Mouse (Mus musculus) thymus, adult 2 months (tissue): ENCODE measurements around the gene Auts2. TPM values are rescaled to one million over a fixed set of nuclear protein-coding genes. Genes with fewer than 3 reads are reported as not detected.

Source experiments
- DNase-seq: peaks from one replicate; pipeline ENCODE4 v3.0.0; 2021
- H3K27ac ChIP-seq: fragments of 200-500 bp; 2 replicates; pipeline ENCODE4 v1.5.1; 2012; ENCODE audit warnings: low read length, control low read depth; ENCODE audit not compliant: control insufficient read depth, insufficient read depth
- H3K27me3 ChIP-seq: fragments of 200-500 bp; 2 replicates; pipeline ENCODE4 v1.6.1; 2012; ENCODE audit warnings: mild to moderate bottlenecking, low read length, moderate library complexity, mixed read lengths; ENCODE audit not compliant: control insufficient read depth, insufficient read depth
- H3K36me3 ChIP-seq: fragments of 200-500 bp; 2 replicates; pipeline ENCODE4 v1.6.1; 2012; ENCODE audit warnings: mild to moderate bottlenecking, low read length, moderate library complexity; ENCODE audit not compliant: control insufficient read depth, insufficient read depth
- H3K4me1 ChIP-seq: fragments of 200-500 bp; replicated peaks from 2 replicates; pipeline ENCODE4 v1.6.1; 2012; ENCODE audit warnings: low read length; ENCODE audit not compliant: control insufficient read depth, insufficient read depth
- H3K4me3 ChIP-seq: fragments of 200-500 bp; 2 replicates; pipeline ENCODE4 v1.5.1; 2012; ENCODE audit warnings: mild to moderate bottlenecking, low read length, control low read depth, moderate library complexity; ENCODE audit not compliant: control insufficient read depth, insufficient read depth
- CTCF ChIP-seq: fragments of 200-500 bp; IDR thresholded peaks from 2 replicates; pipeline ENCODE4 v1.5.1; 2012; ENCODE audit warnings: mild to moderate bottlenecking, control low read depth, low read length, moderate library complexity, borderline replicate concordance; ENCODE audit not compliant: control insufficient read depth, poor library complexity, insufficient read depth; ENCODE audit errors: extremely low read depth
- POLR2A ChIP-seq: fragments of 200-500 bp; IDR thresholded peaks from 2 replicates; pipeline ENCODE4 v1.6.1; 2012; ENCODE audit warnings: mild to moderate bottlenecking, low read length, control low read depth, moderate library complexity; ENCODE audit not compliant: control insufficient read depth, poor library complexity, insufficient read depth; ENCODE audit errors: extremely low read depth
- WGBS: fragments of 180-500 bp; shearing (Covaris S2); methylation state at CpG from one replicate; pipeline ENCODE4 v1.1.7; 2018; 5-methylcytosine and 5-hydroxymethylcytosine counted together
- polyA plus RNA-seq: library from polyadenylated mRNA; depleted of rRNA; stranded (reverse); fragments of >200 nt; gene quantifications from 2 replicates; pipeline ENCODE4 v1.2.3, GENCODE M21; 2012

Gene Auts2
- polyA plus RNA-seq, 1 experiment, result 4.9 TPM

DNA sequence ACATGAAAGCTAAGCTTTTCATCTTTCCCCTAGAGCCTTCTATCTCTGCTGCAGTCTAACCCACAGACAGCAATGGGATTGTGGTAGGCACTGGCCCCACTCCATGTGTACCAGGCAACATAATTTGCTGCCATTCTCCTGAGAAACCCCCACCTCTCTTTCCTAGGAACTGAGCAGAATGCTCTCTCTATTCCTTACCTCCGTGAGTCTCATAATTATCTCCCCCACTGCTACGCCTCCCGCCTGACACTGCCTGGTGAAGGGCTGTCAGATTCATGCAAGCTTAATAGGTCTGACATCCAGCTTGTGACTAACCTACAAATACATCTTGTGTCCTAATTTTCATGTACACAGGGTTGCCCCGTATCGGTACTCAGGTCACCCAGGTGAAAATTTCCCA, 744.8 kb downstream of the Auts2 start:
- Histone ChIP-seq H3K36me3 (no peaks in the 10 kb centered on the region), H3K27me3 (no peaks in the 10 kb centered on the region), H3K4me3 (no peak overlapping the region), H3K4me1 (no peaks in the 10 kb centered on the region), H3K27ac (no peak overlapping the region)
- no peak for TF ChIP-seq POLR2A
- no peak for TF ChIP-seq CTCF
- 96% methylated on average over 5 of the region's 5 CpGs for whole genome bisulfite sequencing
- no peak for DNase-seq

DNA sequence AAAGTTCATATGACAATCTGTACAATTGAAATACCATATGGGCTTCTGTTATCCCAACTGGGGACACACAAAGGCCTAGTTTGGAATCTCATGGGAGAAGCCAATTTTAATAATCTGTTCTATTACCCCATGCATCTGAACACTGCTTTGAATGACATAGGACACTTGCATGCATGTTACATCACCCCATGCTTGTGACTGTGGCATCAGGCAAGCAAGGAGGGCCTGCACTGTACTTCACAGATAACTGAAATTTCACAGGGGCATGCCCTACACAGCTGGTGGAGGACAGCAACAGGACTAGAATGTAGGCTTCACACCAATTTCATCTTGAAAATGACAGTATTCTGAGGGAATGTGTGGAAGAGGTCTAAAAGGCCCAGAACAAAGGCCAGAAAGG, 746.1 kb downstream of the Auts2 start:
- Histone ChIP-seq H3K36me3 (no peaks in the 10 kb centered on the region), H3K4me1 (no peaks in the 10 kb centered on the region), H3K27me3 (no peaks in the 10 kb centered on the region), H3K27ac (no peak overlapping the region), H3K4me3 (no peak overlapping the region)
- DNase-seq, result no peak
- TF ChIP-seq CTCF, result no peak
- TF ChIP-seq POLR2A, result no peak

DNA sequence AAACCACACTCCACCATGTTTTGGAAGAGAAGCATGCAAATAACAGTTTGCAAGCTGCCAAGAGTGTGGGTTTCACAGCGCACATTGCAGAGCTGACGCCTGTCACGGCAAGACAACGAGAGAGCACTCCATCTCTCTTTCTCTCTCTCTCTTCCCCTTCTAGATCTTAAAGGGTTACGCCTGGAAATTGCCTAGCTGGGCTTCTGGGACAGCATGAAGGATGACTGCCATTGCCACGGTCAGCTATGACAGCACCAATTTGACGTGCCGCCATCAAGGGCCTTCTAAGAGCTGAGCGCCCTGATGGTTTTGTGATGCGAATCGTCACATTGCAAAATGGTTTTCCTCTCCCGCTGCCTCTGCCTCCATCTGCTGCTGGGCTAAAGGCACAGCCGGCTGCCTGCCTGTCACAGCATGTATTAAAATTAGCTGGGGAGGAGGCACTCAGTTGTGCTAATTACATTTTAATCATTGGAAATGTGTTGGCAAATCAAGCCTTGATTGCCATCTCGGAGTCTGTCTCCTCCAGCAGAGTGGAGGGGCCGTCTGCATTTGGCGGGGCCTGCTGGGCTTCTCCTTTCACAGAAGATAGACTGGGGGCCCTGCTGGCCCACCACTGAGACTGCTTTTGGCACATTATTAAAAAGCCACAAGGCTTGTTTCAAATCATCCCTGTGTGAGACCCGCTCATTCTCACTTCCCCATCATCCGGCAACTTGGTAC, 748.6 kb downstream of the Auts2 start:
- H3K27ac ChIP-seq, result no peak overlapping the region
- DNase-seq, result no peak
- TF ChIP-seq CTCF (no peak), POLR2A (no peak)
- no peak overlapping the region for H3K4me3 ChIP-seq
- 81% methylated on average over 18 of the region's 18 CpGs for WGBS
- no peaks in the 10 kb centered on the region for H3K27me3 ChIP-seq
- H3K36me3 ChIP-seq, result no peaks in the 10 kb centered on the region
- H3K4me1 ChIP-seq, result no peaks in the 10 kb centered on the region

DNA sequence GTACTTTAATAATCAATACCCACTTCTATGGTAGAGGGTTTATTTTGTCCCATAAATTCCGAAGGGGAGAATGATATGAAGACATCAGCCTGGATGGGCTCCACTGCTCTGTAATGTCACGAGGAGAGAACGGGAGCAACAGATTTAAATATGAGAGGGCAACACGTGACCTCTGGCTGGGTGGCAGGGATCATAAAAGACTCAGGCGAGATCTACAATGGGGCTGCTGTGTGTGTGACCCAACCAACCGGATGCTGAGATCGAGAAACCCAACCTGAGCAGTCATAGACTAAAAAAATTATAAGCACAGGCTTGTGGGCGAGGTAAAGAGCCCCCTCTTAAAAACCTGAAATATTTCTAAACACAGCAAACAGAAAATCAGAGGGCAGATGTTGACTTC, 753.5 kb downstream of the Auts2 start:
- no peak overlapping the region for H3K4me3 ChIP-seq
- TF ChIP-seq POLR2A (no peak), CTCF (no peak)
- 93% methylated on average over 8 of the region's 8 CpGs for WGBS
- no peaks in the 10 kb centered on the region for H3K36me3 ChIP-seq
- DNase-seq, result no peak
- H3K27ac ChIP-seq, result no peak overlapping the region
- H3K4me1 ChIP-seq, result no peaks in the 10 kb centered on the region
- H3K27me3 ChIP-seq, result no peaks in the 10 kb centered on the region

DNA sequence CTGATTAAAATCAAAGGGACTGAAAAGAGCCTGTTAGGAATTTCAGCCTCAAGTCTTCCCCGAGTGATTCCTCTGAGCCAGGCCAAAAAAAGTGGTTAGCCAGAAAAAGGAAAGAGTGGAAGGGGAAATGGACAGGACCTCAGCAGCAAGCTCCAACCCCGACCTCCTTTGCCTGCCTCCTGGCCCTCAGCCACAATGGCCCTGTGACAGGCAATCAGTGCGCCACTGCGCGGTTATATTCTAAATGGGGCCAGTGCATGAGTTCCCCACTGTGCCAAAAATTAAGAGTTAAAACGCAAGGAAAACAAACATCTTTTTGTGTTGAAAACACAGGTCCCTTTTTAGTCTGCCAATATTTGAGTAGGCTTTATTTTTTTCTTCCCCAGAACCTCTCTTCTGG, 755.1 kb downstream of the Auts2 start:
- Histone ChIP-seq H3K27me3 (no peaks in the 10 kb centered on the region), H3K27ac (no peak overlapping the region), H3K4me1 (no peaks in the 10 kb centered on the region), H3K4me3 (no peak overlapping the region), H3K36me3 (no peaks in the 10 kb centered on the region)
- WGBS, result 77% methylated on average over 6 of the region's 6 CpGs
- no peak for TF ChIP-seq POLR2A
- no peak for TF ChIP-seq CTCF
- no peak for DNase-seq

DNA sequence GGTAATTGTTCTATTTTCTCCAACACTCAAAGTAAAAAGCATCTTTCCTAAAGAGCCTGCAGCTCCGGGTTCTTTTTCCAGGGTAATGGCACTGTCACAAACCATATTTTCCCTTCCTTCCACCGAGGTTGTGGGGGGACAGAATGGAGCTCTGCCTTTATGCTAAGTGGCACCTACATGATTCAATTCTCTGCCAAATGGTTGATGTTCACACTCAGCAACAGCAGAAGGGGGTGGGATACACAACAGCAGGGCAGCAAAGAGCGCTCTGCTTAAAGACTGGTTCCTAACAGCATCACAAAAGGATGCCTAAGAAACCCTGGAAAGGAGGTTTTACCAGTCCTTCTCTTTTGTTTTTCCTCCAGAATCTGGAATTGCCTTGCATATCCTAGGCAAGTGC, 759.9 kb downstream of the Auts2 start:
- Histone ChIP-seq H3K36me3 (no peaks in the 10 kb centered on the region), H3K27ac (no peak overlapping the region), H3K4me3 (no peak overlapping the region), H3K4me1 (no peaks in the 10 kb centered on the region), H3K27me3 (no peaks in the 10 kb centered on the region)
- 84% methylated on average over 3 of the region's 3 CpGs for whole genome bisulfite sequencing
- TF ChIP-seq POLR2A (no peak), CTCF (no peak)
- no peak for DNase-seq

DNA sequence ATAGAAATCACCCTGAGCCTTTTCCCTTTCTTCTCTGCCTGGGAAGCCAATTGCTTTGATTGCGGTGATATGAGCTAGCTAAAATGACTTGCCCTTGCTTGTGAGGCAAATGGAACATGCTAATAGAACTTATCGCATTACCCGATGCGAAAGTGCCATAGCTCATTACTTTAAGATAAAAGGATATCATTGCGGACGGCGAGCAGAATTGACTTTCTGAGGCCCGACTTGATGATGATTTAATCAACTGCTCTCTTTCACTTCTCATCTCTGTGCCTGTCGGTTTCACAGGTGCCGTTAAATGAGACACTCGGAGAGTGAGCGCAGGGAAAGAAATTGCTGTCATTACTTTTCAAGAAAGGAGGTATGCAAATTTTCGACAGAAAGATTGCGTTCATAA, 762.1 kb downstream of the Auts2 start:
- no peak overlapping the region for H3K27ac ChIP-seq
- no peak overlapping the region for H3K4me3 ChIP-seq
- TF ChIP-seq POLR2A (no peak), CTCF (no peak)
- no peaks in the 10 kb centered on the region for H3K27me3 ChIP-seq
- 97% methylated on average over 14 of the region's 14 CpGs for whole genome bisulfite sequencing
- H3K36me3 ChIP-seq, result no peaks in the 10 kb centered on the region
- H3K4me1 ChIP-seq, result no peaks in the 10 kb centered on the region
- no peak for DNase-seq

DNA sequence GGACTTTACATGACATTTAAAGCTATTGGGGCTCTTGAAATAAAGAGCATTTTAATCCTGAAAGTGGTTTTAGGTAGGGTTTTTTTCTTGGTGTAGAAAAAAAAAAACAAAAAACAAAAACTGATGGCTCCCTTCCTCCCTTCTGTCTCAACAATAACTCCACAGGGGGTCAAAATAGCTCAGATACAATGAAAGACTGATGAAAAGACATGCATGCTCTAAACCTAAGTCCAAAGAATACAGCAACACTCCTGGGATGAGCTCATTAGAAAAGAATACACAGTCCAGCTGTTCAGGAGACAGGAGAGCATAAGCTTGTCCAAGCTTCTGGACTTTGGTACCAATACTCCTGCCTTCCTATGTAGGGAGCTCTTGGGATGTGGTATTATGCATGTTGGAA, 764.0 kb downstream of the Auts2 start:
- DNase-seq, result no peak
- no peak overlapping the region for H3K27ac ChIP-seq
- H3K36me3 ChIP-seq, result no peaks in the 10 kb centered on the region
- TF ChIP-seq POLR2A, result no peak
- no peak for TF ChIP-seq CTCF
- H3K4me3 ChIP-seq, result no peak overlapping the region
- no peaks in the 10 kb centered on the region for H3K27me3 ChIP-seq
- no peaks in the 10 kb centered on the region for H3K4me1 ChIP-seq
